Mouse (Mus musculus) CH12.LX (cell line): ENCODE results near the gene Olfr1168. TPM values are rescaled to one million over a fixed set of nuclear protein-coding genes. Genes with fewer than 3 reads are reported as not detected.

Experiments used
- DNase-seq: peaks from one replicate; pipeline ENCODE4 v3.0.0-alpha.2; 2013; ENCODE audit errors: extremely low read depth
- H3K27ac ChIP-seq: 2 replicates; pipeline ENCODE4 v1.5.1; 2012; ENCODE audit warnings: low read depth, mild to moderate bottlenecking, control low read depth, moderate library complexity; ENCODE audit not compliant: insufficient read depth
- H3K27me3 ChIP-seq: replicated peaks from 2 replicates; pipeline ENCODE3; 2012; ENCODE audit warnings: inconsistent platforms
- H3K36me3 ChIP-seq, 2 experiments: replicated peaks in 1 of 2; 2 replicates each; pipeline versions ENCODE3 to v1.6.1; 2012; ENCODE audit warnings: inconsistent platforms in 1 of 2, low read length in 1 of 2, mild to moderate bottlenecking in 1 of 2, mixed read lengths in 1 of 2, moderate library complexity in 1 of 2; ENCODE audit not compliant: control insufficient read depth in 1 of 2, insufficient read depth in 1 of 2
- H3K4me1 ChIP-seq, 2 experiments: 2 replicates each; pipeline ENCODE4 v1.6.1; 2012; ENCODE audit warnings: inconsistent platforms in 1 of 2, moderate library complexity in 1 of 2; ENCODE audit not compliant: insufficient read depth in 2 of 2, control insufficient read depth in 1 of 2
- H3K4me2 ChIP-seq: 2 replicates; pipeline ENCODE4 v1.6.1; 2012; ENCODE audit warnings: low read depth, mild to moderate bottlenecking, control low read depth; ENCODE audit not compliant: poor library complexity, insufficient read depth, severe bottlenecking
- H3K4me3 ChIP-seq, 3 experiments: fragments of 150-350 bp in 1 of 3; sonication (generic) in 1 of 3; replicated peaks in 1 of 3; 2 replicates each; pipeline versions ENCODE3 to v1.5.1; 2011 to 2012; ENCODE audit warnings: low read depth in 2 of 3, low read length in 2 of 3, mild to moderate bottlenecking in 2 of 3, moderate library complexity in 2 of 3, control low read depth in 1 of 3, improper control_type of control experiment in 1 of 3, inconsistent platforms in 1 of 3, mixed read lengths in 1 of 3; ENCODE audit not compliant: poor library complexity in 1 of 3
- H3K79me2 ChIP-seq: replicated peaks from 2 replicates; pipeline ENCODE4 v1.6.1; 2012; ENCODE audit warnings: mild to moderate bottlenecking, moderate library complexity; ENCODE audit not compliant: control insufficient read depth, poor library complexity, insufficient read depth, severe bottlenecking; ENCODE audit errors: extremely low read depth
- H3K9ac ChIP-seq: 2 replicates; pipeline ENCODE4 v1.6.1; 2012; ENCODE audit warnings: low read depth, mild to moderate bottlenecking, control low read depth, moderate library complexity; ENCODE audit not compliant: insufficient read depth
- H3K9me3 ChIP-seq: replicated peaks from 2 replicates; pipeline ENCODE3; 2012; ENCODE audit warnings: low read length, inconsistent platforms, mixed read lengths
- CHD1 ChIP-seq: IDR thresholded peaks from 2 replicates; pipeline ENCODE4 v1.6.1; 2012; ENCODE audit warnings: low read depth, low read length, improper control_type of control experiment, inconsistent platforms
- ELF1 ChIP-seq: IDR thresholded peaks from 2 replicates; pipeline ENCODE4 v1.6.1; 2014; ENCODE audit warnings: low read depth, mild to moderate bottlenecking, inconsistent platforms, low read length, improper control_type of control experiment
- ETS1 ChIP-seq: conservative IDR thresholded peaks from 2 replicates; pipeline ENCODE4 v1.6.1; 2012; ENCODE audit warnings: low read depth, mild to moderate bottlenecking, inconsistent platforms, low read length, improper control_type of control experiment, moderate library complexity
- GABPA ChIP-seq: IDR thresholded peaks from 2 replicates; pipeline ENCODE4 v1.6.1; 2012; ENCODE audit warnings: low read depth, low read length, improper control_type of control experiment, inconsistent platforms; ENCODE audit not compliant: insufficient replicate concordance
- HCFC1 ChIP-seq: IDR thresholded peaks from 2 replicates; pipeline ENCODE4 v1.6.1; 2012; ENCODE audit warnings: low read depth, mild to moderate bottlenecking, inconsistent platforms, low read length, improper control_type of control experiment
- JUN ChIP-seq: IDR thresholded peaks from 2 replicates; pipeline ENCODE4 v1.6.1; 2011; ENCODE audit warnings: low read depth, mild to moderate bottlenecking, low read length, improper control_type of control experiment, moderate library complexity; ENCODE audit not compliant: insufficient read depth
- KAT2A ChIP-seq: IDR thresholded peaks from 2 replicates; pipeline ENCODE4 v1.6.1; 2012; ENCODE audit warnings: low read length, improper control_type of control experiment, inconsistent platforms; ENCODE audit not compliant: insufficient replicate concordance
- MAFK ChIP-seq: IDR thresholded peaks from 2 replicates; pipeline ENCODE4 v1.6.1; 2011; ENCODE audit warnings: low read length, improper control_type of control experiment; ENCODE audit not compliant: insufficient replicate concordance
- MAX ChIP-seq: IDR thresholded peaks from 2 replicates; pipeline ENCODE4 v1.6.1; 2011; ENCODE audit warnings: low read length, improper control_type of control experiment
- MAZ ChIP-seq: IDR thresholded peaks from 2 replicates; pipeline ENCODE4 v1.6.1; 2012; ENCODE audit warnings: low read depth, mild to moderate bottlenecking, inconsistent platforms, low read length, improper control_type of control experiment, moderate library complexity
- MXI1 ChIP-seq: IDR thresholded peaks from 2 replicates; pipeline ENCODE4 v1.6.1; 2011; ENCODE audit warnings: mild to moderate bottlenecking, low read depth, low read length, improper control_type of control experiment
- NRF1 ChIP-seq: IDR thresholded peaks from 2 replicates; pipeline ENCODE4 v1.6.1; 2014; ENCODE audit warnings: low read depth, mild to moderate bottlenecking, inconsistent platforms, low read length, improper control_type of control experiment, moderate library complexity
- POLR2A ChIP-seq: IDR thresholded peaks from 2 replicates; pipeline ENCODE4 v1.6.1; 2011; ENCODE audit warnings: low read depth, mild to moderate bottlenecking, improper control_type of control experiment, low read length
- POLR2AphosphoS2 ChIP-seq: IDR thresholded peaks from 2 replicates; pipeline ENCODE4 v1.6.1; 2011; ENCODE audit warnings: low read depth, low read length, improper control_type of control experiment
- RAD21 ChIP-seq: IDR thresholded peaks from 2 replicates; pipeline ENCODE4 v1.6.1; 2011; ENCODE audit warnings: low read depth, mild to moderate bottlenecking, low read length, improper control_type of control experiment, moderate library complexity
- RCOR1 ChIP-seq: conservative IDR thresholded peaks from 2 replicates; pipeline ENCODE4 v1.6.1; 2012; ENCODE audit warnings: low read depth, mild to moderate bottlenecking, inconsistent platforms, low read length, improper control_type of control experiment
- ZKSCAN1 ChIP-seq: IDR thresholded peaks from 2 replicates; pipeline ENCODE4 v1.6.1; 2012; ENCODE audit warnings: low read depth, inconsistent platforms, low read length, improper control_type of control experiment, borderline replicate concordance
- ZMIZ1 ChIP-seq: IDR thresholded peaks from 2 replicates; pipeline ENCODE4 v1.6.1; 2012; ENCODE audit warnings: low read depth, mild to moderate bottlenecking, inconsistent platforms, low read length, improper control_type of control experiment
- dilution Hi-C: fragments of 300-500 bp; cut with MboI; formaldehyde crosslinking; loops from 2 replicates; pipeline ENCODE4 v1.14.3; 2020; ENCODE audit warnings: low sequenced_read_pairs; ENCODE audit not compliant: extremely low pct_unique_long_range_greater_than_20kb, extremely low pct_ligation_motif_present
- in situ Hi-C: fragments of 300-500 bp; cut with MboI; formaldehyde crosslinking; loops from 3 replicates; pipeline ENCODE4 v1.14.3; 2019; ENCODE audit warnings: low sequenced_read_pairs, low pct_ligation_motif_present, low pct_unique_long_range_greater_than_20kb, mixed read lengths
- polyA plus RNA-seq: library from polyadenylated mRNA; unstranded; fragments of >175 nt; gene quantifications from 2 replicates; pipeline ENCODE4 v1.2.1, GENCODE M21; 2012; ENCODE audit warnings: low read depth; ENCODE audit not compliant: insufficient read length
- total RNA-seq, 2 experiments: library from RNA; depleted of rRNA; stranded (reverse); fragments of 300-350 nt in 1 of 2; fragments of >200 nt in 1 of 2; gene quantifications; 2 replicates each; pipeline ENCODE4 v1.2.3; 2012 to 2014

Olfr1168 gene
- total and polyA plus RNA-seq, 3 experiments: not detected

DNA sequence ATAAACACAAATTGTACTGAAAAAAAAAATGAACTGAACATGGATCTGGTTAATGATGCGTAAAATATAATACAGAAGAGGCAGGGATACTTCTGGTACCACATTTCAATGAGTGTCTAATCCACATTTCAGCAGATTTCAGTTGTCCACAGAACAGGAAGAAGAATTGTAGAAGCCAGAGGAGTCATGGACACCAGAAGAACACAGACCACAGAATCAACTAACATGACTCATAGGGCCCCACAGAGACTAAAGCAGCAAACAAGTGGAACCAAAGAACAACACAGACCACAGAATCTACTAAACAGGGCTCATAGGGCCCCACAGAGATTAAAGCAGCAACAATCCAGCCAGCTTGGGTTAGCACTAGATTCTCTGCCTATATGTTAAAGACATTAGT lies 39.1 kb downstream of the Olfr1168 start:
- no peak overlapping the region for H3K4me3 ChIP-seq
- no peaks in the 10 kb centered on the region for H3K36me3 ChIP-seq
- no peaks in the 10 kb centered on the region for H3K4me1 ChIP-seq
- no peaks in the 10 kb centered on the region for H3K9me3 ChIP-seq
- H3K79me2 ChIP-seq: no peaks in the 10 kb centered on the region
- in situ Hi-C loops (no loop called here), dilution Hi-C loops (no loop called here)
- H3K27ac ChIP-seq: no peak overlapping the region
- no peaks in the 10 kb centered on the region for H3K27me3 ChIP-seq
- TF ChIP-seq ELF1 (no peak), ZMIZ1 (no peak), ZKSCAN1 (no peak), POLR2AphosphoS2 (no peak), MAZ (no peak), JUN (no peak), MAFK (no peak), ETS1 (no peak), POLR2A (no peak), GABPA (no peak), KAT2A (no peak), MAX (no peak), RCOR1 (no peak), RAD21 (no peak), CHD1 (no peak), MXI1 (no peak)
- H3K4me2 ChIP-seq: no peak overlapping the region
- no peak for DNase-seq
- H3K9ac ChIP-seq: no peak overlapping the region

- in situ Hi-C loops: no loop called here
- TF ChIP-seq HCFC1: no peak
- no peak for TF ChIP-seq GABPA
- TF ChIP-seq NRF1: no peak
- H3K36me3 ChIP-seq: no peaks in the 10 kb centered on the region
- H3K9me3 ChIP-seq: peaks cover 6% of the 10 kb centered on the region
- no peak within 1 kb of the TSS for H3K4me3 ChIP-seq
- H3K4me2 ChIP-seq: no peak within 1 kb of the TSS
- dilution Hi-C loops: no loop called here
- H3K27me3 ChIP-seq: no peaks in the 10 kb centered on the region
- no peaks in the 10 kb centered on the region for H3K79me2 ChIP-seq
- H3K4me1 ChIP-seq: no peaks in the 10 kb centered on the region
- H3K9ac ChIP-seq: no peak within 1 kb of the TSS
- no peak for DNase-seq
- no peak within 1 kb of the TSS for H3K27ac ChIP-seq
These were observed 46.6 kb downstream of the Olfr1168 start, which contains the start of gene Olfr1170 for GRCm38 (mm10) chr2:88228234-88228633. TSS of gene Olfr1170 (minus strand) at chr2:88228334.

Other genes with a start within 250 kb of the Olfr1168 start
Only the 20 nearest of the 23 such genes appear.
- gene Olfr1156, start 228.8 kb upstream of the Olfr1168 start, total RNA-seq (2012; rRNA removed): not detected in 2 replicates
- gene Olfr1156, start 228.8 kb upstream of the Olfr1168 start, total RNA-seq (2014; rRNA removed): not detected in 2 replicates
- gene Olfr1156, start 228.8 kb upstream of the Olfr1168 start, polyA plus RNA-seq: not detected in 2 replicates
- gene Olfr1157, start 213.6 kb upstream of the Olfr1168 start, total RNA-seq (2012; rRNA removed): not detected in 2 replicates
- not detected in 2 replicates for gene Olfr1157, start 213.6 kb upstream of the Olfr1168 start, total RNA-seq (2014; rRNA removed)
- gene Olfr1157, start 213.6 kb upstream of the Olfr1168 start, polyA plus RNA-seq: not detected in 2 replicates
- not detected in 2 replicates for gene Olfr74, start 207.2 kb upstream of the Olfr1168 start, total RNA-seq (2012; rRNA removed)
- gene Olfr74, start 207.2 kb upstream of the Olfr1168 start, total RNA-seq (2014; rRNA removed): not detected in 2 replicates
- gene Olfr74, start 207.2 kb upstream of the Olfr1168 start, polyA plus RNA-seq: not detected in 2 replicates
- gene Olfr1158, start 191.8 kb upstream of the Olfr1168 start, total RNA-seq (2012; rRNA removed): not detected in 2 replicates
- gene Olfr1158, start 191.8 kb upstream of the Olfr1168 start, total RNA-seq (2014; rRNA removed): not detected in 2 replicates
- gene Olfr1158, start 191.8 kb upstream of the Olfr1168 start, polyA plus RNA-seq: not detected in 2 replicates
- gene Olfr1160, start 173.6 kb upstream of the Olfr1168 start, total RNA-seq (2012; rRNA removed): not detected in 2 replicates
- not detected in 2 replicates for gene Olfr1160, start 173.6 kb upstream of the Olfr1168 start, total RNA-seq (2014; rRNA removed)
- gene Olfr1160, start 173.6 kb upstream of the Olfr1168 start, polyA plus RNA-seq: not detected in 2 replicates
- gene Olfr1161, start 159.1 kb upstream of the Olfr1168 start, total RNA-seq (2012; rRNA removed): not detected in 2 replicates
- gene Olfr1161, start 159.1 kb upstream of the Olfr1168 start, total RNA-seq (2014; rRNA removed): not detected in 2 replicates
- not detected in 2 replicates for gene Olfr1161, start 159.1 kb upstream of the Olfr1168 start, polyA plus RNA-seq
- gene Olfr73, start 144.2 kb upstream of the Olfr1168 start, total RNA-seq (2012; rRNA removed): not detected in 2 replicates
- not detected in 2 replicates for gene Olfr73, start 144.2 kb upstream of the Olfr1168 start, total RNA-seq (2014; rRNA removed)
- not detected in 2 replicates for gene Olfr73, start 144.2 kb upstream of the Olfr1168 start, polyA plus RNA-seq
- not detected in 2 replicates for gene Olfr1162, start 130.8 kb upstream of the Olfr1168 start, total RNA-seq (2012; rRNA removed)
- not detected in 2 replicates for gene Olfr1162, start 130.8 kb upstream of the Olfr1168 start, total RNA-seq (2014; rRNA removed)
- gene Olfr1162, start 130.8 kb upstream of the Olfr1168 start, polyA plus RNA-seq: not detected in 2 replicates
- not detected in 2 replicates for gene Olfr1163, start 110.0 kb upstream of the Olfr1168 start, total RNA-seq (2012; rRNA removed)
- gene Olfr1163, start 110.0 kb upstream of the Olfr1168 start, total RNA-seq (2014; rRNA removed): not detected in 2 replicates
- not detected in 2 replicates for gene Olfr1163, start 110.0 kb upstream of the Olfr1168 start, polyA plus RNA-seq
- gene Olfr1164, start 87.9 kb upstream of the Olfr1168 start, total RNA-seq (2012; rRNA removed): not detected in 2 replicates
- not detected in 2 replicates for gene Olfr1164, start 87.9 kb upstream of the Olfr1168 start, total RNA-seq (2014; rRNA removed)
- gene Olfr1164, start 87.9 kb upstream of the Olfr1168 start, polyA plus RNA-seq: not detected in 2 replicates
- gene Olfr1166, start 53.6 kb upstream of the Olfr1168 start, total RNA-seq (2012; rRNA removed): not detected in 2 replicates
- not detected in 2 replicates for gene Olfr1166, start 53.6 kb upstream of the Olfr1168 start, total RNA-seq (2014; rRNA removed)
- gene Olfr1166, start 53.6 kb upstream of the Olfr1168 start, polyA plus RNA-seq: not detected in 2 replicates
- not detected in 2 replicates for gene Olfr1167, start 26.7 kb upstream of the Olfr1168 start, total RNA-seq (2012; rRNA removed)
- gene Olfr1167, start 26.7 kb upstream of the Olfr1168 start, total RNA-seq (2014; rRNA removed): not detected in 2 replicates
- gene Olfr1167, start 26.7 kb upstream of the Olfr1168 start, polyA plus RNA-seq: 0.10 and 0.15 TPM in 2 replicates
- gene Olfr1170, start 46.5 kb downstream of the Olfr1168 start, total RNA-seq (2012; rRNA removed): not detected in 2 replicates
- gene Olfr1170, start 46.5 kb downstream of the Olfr1168 start, total RNA-seq (2014; rRNA removed): not detected in 2 replicates
- gene Olfr1170, start 46.5 kb downstream of the Olfr1168 start, polyA plus RNA-seq: not detected in 2 replicates
- not detected in 2 replicates for gene Olfr1173, start 98.0 kb downstream of the Olfr1168 start, total RNA-seq (2012; rRNA removed)
- not detected in 2 replicates for gene Olfr1173, start 98.0 kb downstream of the Olfr1168 start, total RNA-seq (2014; rRNA removed)
- gene Olfr1173, start 98.0 kb downstream of the Olfr1168 start, polyA plus RNA-seq: not detected in 2 replicates
- gene Olfr1174-ps, start 133.3 kb downstream of the Olfr1168 start, total RNA-seq (2012; rRNA removed): not detected in 2 replicates
- not detected in 2 replicates for gene Olfr1174-ps, start 133.3 kb downstream of the Olfr1168 start, total RNA-seq (2014; rRNA removed)
- not detected in 2 replicates for gene Olfr1174-ps, start 133.3 kb downstream of the Olfr1168 start, polyA plus RNA-seq
- gene Olfr1175-ps, start 145.3 kb downstream of the Olfr1168 start, total RNA-seq (2012; rRNA removed): not detected in 2 replicates
- not detected in 2 replicates for gene Olfr1175-ps, start 145.3 kb downstream of the Olfr1168 start, total RNA-seq (2014; rRNA removed)
- not detected in 2 replicates for gene Olfr1175-ps, start 145.3 kb downstream of the Olfr1168 start, polyA plus RNA-seq
- gene Olfr1176, start 154.8 kb downstream of the Olfr1168 start, total RNA-seq (2012; rRNA removed): not detected in 2 replicates
- gene Olfr1176, start 154.8 kb downstream of the Olfr1168 start, total RNA-seq (2014; rRNA removed): not detected in 2 replicates
- not detected in 2 replicates for gene Olfr1176, start 154.8 kb downstream of the Olfr1168 start, polyA plus RNA-seq
- gene Olfr1177-ps, start 164.6 kb downstream of the Olfr1168 start, total RNA-seq (2012; rRNA removed): not detected in 2 replicates
- not detected in 2 replicates for gene Olfr1177-ps, start 164.6 kb downstream of the Olfr1168 start, total RNA-seq (2014; rRNA removed)
- gene Olfr1177-ps, start 164.6 kb downstream of the Olfr1168 start, polyA plus RNA-seq: not detected in 2 replicates
- gene Olfr1178, start 205.2 kb downstream of the Olfr1168 start, total RNA-seq (2012; rRNA removed): not detected in 2 replicates
- not detected in 2 replicates for gene Olfr1178, start 205.2 kb downstream of the Olfr1168 start, total RNA-seq (2014; rRNA removed)
- 0.04 TPM in 1 of 2 replicates, not detected in the other for gene Olfr1178, start 205.2 kb downstream of the Olfr1168 start, polyA plus RNA-seq
- gene Olfr1179, start 224.6 kb downstream of the Olfr1168 start, total RNA-seq (2012; rRNA removed): not detected in 2 replicates
- gene Olfr1179, start 224.6 kb downstream of the Olfr1168 start, total RNA-seq (2014; rRNA removed): not detected in 2 replicates
- not detected in 2 replicates for gene Olfr1179, start 224.6 kb downstream of the Olfr1168 start, polyA plus RNA-seq